In the genomic region with DNA sequence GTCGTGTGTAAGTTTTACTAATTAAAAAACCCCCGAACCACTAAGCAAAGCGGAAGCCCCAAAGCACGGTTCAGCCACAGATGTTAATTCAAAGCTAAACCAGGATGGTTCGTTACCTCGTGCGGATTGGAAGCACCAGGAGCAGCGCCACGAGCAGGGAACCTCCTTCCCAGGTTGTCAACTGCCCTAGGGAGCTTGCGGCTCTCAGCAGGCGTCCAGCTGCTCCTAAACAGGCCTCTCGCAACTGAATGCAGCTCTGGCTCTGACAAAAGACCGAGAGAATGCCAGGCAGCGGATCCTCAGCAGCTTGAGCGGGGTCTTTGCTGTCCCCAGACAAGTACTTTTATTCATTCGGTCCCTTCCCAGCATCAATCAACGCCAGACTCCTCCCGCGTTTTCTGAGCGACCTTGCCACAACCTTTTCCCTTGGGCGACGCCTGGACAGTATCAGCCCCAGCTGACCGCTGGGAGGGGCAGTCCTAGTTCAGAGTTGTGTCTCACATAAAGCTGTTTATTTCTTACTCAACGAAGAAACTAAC, we compare ENCODE assay signal across 7 mouse cellular contexts. TPM values are rescaled to one million over a fixed set of nuclear protein-coding genes. Genes with fewer than 3 reads are reported as not detected.
DNase-seq lines count a peak whose midpoint lies in the region; ATAC-seq and TF ChIP-seq lines count a peak whose summit lies in the region.

A gene (minus strand): TSS at position 392 of the 539 bp plus-strand sequence.

- H3K9me3 ChIP-seq in E14TG2a.4 (ENCODE audit: low read length) = peaks cover 41% of the 10 kb centered on the region
- H3K9me3 ChIP-seq in forebrain, embryonic 12.5 days = no peaks in the 10 kb centered on the region
- no peaks in the 10 kb centered on the region for H3K9me3 ChIP-seq in hindbrain, embryonic 10.5 days

- H3K9ac ChIP-seq in forebrain, embryonic 12.5 days = peak within 1 kb of the TSS; percentile 62

- H3K27ac ChIP-seq in forebrain, embryonic 12.5 days = peak within 1 kb of the TSS; percentile 63
- H3K27ac ChIP-seq in hindbrain, embryonic 10.5 days = peak within 1 kb of the TSS; percentile 92

- H3K4me2 ChIP-seq in forebrain, embryonic 12.5 days = peak within 1 kb of the TSS; percentile 89

- peak within 1 kb of the TSS; percentile 73 for H3K4me3 ChIP-seq in E14TG2a.4 (replicated peaks; ENCODE audit: low read length)
- H3K4me3 ChIP-seq in forebrain, embryonic 12.5 days (replicated peaks) = peak within 1 kb of the TSS; percentile 55
- H3K4me3 ChIP-seq in hindbrain, embryonic 10.5 days = peak within 1 kb of the TSS; percentile 65

- TF ChIP-seq CTCF in E14TG2a.4 (conservative IDR thresholded peaks at IDR 0.05; ENCODE audit: low read length) = no peak

- peaks cover 20% of the 10 kb centered on the region for H3K4me1 ChIP-seq in E14TG2a.4 (replicated peaks; ENCODE audit: low read depth, low read length)
- peaks cover 37% of the 10 kb centered on the region for H3K4me1 ChIP-seq in forebrain, embryonic 12.5 days
- peaks cover 44% of the 10 kb centered on the region for H3K4me1 ChIP-seq in hindbrain, embryonic 10.5 days (replicated peaks)

- H3K27me3 ChIP-seq in E14TG2a.4 (ENCODE audit: insufficient read depth, low read length) = peaks cover 39% of the 10 kb centered on the region
- H3K27me3 ChIP-seq in forebrain, embryonic 12.5 days = no peaks in the 10 kb centered on the region
- H3K27me3 ChIP-seq in hindbrain, embryonic 10.5 days (ENCODE audit: insufficient read depth, poor library complexity, severe bottlenecking) = 0 out of 2 replicates have a peak, but pooled peaks cover 12% of the 10 kb centered on the region

- no peaks in the 10 kb centered on the region for H3K36me3 ChIP-seq in E14TG2a.4 (ENCODE audit: insufficient read depth, low read length)
- H3K36me3 ChIP-seq in forebrain, embryonic 12.5 days (replicated peaks) = peaks cover 8% of the 10 kb centered on the region; the same call in 1 of the 2 replicates
- H3K36me3 ChIP-seq in hindbrain, embryonic 10.5 days = peaks cover 20% of the 10 kb centered on the region

- peak; percentile 28 for ATAC-seq in activated CD4-positive, CD25-positive, alpha-beta regulatory T cell, adult 4 months
- peak; percentile 81 for ATAC-seq in forebrain, embryonic 12.5 days (ENCODE audit: low FRiP score)

- DNase-seq in hindbrain, embryonic 10.5 days (ENCODE audit: low spot score) = peak; percentile 85
- peak in 1 of 2 experiments; percentile 13 for DNase-seq in layer of hippocampus, postnatal 36 days
- DNase-seq in lung, postnatal 25 days (ENCODE audit: low spot score) = peak; percentile 19
- peak; percentile 39 for DNase-seq in testis, postnatal 10 days (ENCODE audit: low spot score)

- under 1% methylated on average over 24 of the region's 24 CpGs for WGBS in forebrain, embryonic 12.5 days
- under 1% methylated on average over 24 of the region's 24 CpGs for WGBS in hindbrain, embryonic 10.5 days

RNA-seq across cellular contexts. Expression of the gene that starts here (rescaled TPM):
- polyA plus RNA-seq in activated CD4-positive, CD25-positive, alpha-beta regulatory T cell, adult 4 months (2017; shearing (Covaris generic)) = not detected
- 67.9 and 76.1 TPM in 2 replicates for polyA plus RNA-seq in forebrain, embryonic 12.5 days (2016; fragmentation: Nextera tagmentation; extraction: Ambion mirVana)
- 76.5 and 105 TPM in 2 replicates for polyA plus RNA-seq in hindbrain, embryonic 10.5 days (2016; fragmentation: Nextera tagmentation; extraction: Ambion mirVana)
- 10 to 100 TPM; 41.7 to 41.8 TPM for total RNA-seq in layer of hippocampus, postnatal 36 days (2021)

Comparison
In these comparisons a context has a peak if more than half of its experiments do, and no peak if none do; other contexts are left out.
1. RNA of the gene that starts here (polyA plus RNA-seq): 76.5 to 105 TPM in hindbrain, embryonic 10.5 days and 67.9 to 76.1 TPM in forebrain, embryonic 12.5 days; not detected in activated CD4-positive, CD25-positive, alpha-beta regulatory T cell, adult 4 months; every median in the first group is over 10 times any median in the second.
2. Peak in ATAC-seq in activated CD4-positive, CD25-positive, alpha-beta regulatory T cell, adult 4 months; RNA of the gene not detected or under 1 TPM.
3. Peak in every context shown above with its lines, with median percentiles within 50 percentile points of each other: H3K4me3 ChIP-seq.